Mouse (Mus musculus): ENCODE data around the gene Tpm3.
"Not testable (repeated sequence)": the region's sequence is repeated elsewhere in the genome, so short reads cannot be mapped to it uniquely, and the experiment has no call there.

Gene Tpm3

DNA sequence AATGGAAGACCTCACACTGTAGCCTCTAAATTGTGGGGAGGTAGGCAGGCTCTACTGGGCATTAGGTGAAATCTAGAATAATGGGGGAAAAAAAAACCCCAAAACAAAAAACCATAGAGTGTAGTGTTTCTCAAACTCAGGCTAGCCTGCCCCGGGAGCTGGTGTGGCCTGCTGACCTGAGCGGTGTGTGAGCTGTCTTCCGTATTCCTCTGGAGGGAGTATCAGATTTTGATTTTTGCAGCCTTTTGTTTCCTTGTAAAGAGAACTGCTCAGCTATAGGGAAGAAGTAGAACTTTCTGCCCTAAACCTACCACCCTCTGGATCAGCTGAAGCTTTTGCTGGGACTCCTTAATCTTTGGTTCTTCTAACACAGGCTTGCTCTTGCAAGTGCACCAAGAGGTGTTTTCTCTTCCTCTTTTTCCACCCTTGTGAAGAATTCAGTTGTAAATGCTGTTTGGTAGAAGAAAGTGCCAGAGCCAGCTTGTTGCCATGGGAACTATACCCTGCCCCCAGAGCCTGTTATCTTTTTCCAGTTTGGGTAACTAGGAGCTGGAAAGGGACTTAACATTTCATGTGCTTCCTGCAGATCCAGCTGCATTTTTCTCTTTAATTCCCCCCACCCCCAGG lies 11.4 kb downstream of the Tpm3 start:
- DNase-seq (ENCODE audit: low spot score) = no peak

- DNase-seq (ENCODE audit: low spot score) = no peak
Observed at GRCm38 (mm10) chr3:90084790-90085189, 12.3 kb downstream of the Tpm3 start.

DNA sequence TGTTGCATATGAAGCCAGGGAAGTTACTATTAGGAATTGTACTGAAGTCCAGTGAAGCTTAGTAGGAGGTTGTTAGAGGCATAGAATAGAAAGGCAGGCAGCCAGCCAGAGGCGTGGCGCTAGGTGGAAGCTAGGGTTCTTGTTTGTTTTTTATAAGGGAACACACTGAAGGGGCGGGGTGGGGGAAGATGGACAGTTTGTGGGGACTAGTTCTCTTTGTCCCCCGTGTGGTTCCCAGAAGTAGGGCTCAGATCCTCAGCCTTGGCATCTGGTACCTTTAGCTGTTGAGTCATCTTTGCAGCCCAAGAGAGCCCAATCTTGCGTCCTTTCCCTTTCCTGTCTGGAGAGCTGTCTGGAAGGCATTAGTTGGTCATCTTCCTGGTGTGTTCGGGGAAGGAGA lies 12.8 kb downstream of the Tpm3 start:
- DNase-seq (ENCODE audit: low spot score) = no peak

GRCm38 (mm10) chr3:90086068-90086467 lies 13.6 kb downstream of the Tpm3 start:
- DNase-seq (ENCODE audit: low spot score) = no peak

DNA sequence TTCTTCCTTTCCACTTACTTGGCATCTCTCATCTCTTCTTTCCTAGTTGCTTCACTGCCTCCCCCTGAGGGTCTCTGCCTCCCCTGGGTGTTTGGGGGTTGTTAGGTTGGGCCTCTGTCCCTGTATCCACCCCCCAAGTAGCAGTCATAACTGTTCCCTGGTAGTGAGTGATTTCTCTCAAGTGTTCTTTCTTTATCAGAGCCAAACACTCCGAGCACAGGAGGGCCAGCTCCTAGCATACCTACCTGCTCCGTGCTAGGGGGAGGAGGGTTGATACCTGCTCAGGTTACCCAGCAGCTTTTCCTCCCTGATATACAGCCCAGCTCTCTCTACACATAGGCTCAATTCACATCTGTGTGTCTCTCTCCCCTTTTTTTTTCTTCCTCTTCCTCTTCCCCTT lies 16.2 kb downstream of the Tpm3 start:
- no peak for DNase-seq (ENCODE audit: low spot score)

DNA sequence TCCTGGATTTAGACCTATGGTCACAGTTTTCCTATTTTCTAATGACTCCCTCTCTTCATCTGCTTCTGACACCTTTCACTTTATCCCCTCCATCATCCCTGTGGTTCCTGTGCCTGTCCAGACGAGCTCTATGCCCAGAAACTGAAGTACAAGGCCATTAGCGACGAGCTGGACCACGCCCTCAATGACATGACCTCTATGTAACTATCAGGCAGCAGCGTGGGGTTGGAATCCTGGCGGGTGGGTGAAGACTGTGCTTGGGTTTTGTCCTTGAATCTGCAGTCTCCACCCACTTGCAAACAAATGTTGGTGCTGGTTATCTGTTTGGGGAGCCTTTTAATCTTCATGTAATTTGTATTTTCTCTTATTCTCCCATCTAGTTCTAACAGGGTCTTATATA lies 18.4 kb downstream of the Tpm3 start:
- DNase-seq (ENCODE audit: low spot score) = no peak

DNA sequence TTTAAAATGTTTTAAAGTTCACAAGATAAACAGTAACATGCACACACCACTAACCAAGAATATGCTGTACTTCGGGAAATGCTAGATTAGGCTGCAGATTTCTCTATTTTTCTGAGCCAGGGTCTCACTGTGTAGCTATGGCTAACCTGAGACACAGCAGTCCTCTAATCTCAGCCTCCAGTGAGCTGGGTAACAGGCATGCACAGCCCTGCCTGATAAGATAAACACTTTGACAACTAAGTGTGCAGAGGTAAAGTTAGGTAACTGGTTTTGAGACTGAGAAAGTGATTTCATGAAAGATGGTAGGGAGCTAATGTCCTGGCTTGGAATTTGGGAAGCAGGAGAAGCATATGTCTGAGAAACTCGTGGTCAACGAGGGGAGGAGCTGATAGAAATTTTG lies 22.0 kb downstream of the Tpm3 start:
- DNase-seq (ENCODE audit: low spot score) = no peak

DNA sequence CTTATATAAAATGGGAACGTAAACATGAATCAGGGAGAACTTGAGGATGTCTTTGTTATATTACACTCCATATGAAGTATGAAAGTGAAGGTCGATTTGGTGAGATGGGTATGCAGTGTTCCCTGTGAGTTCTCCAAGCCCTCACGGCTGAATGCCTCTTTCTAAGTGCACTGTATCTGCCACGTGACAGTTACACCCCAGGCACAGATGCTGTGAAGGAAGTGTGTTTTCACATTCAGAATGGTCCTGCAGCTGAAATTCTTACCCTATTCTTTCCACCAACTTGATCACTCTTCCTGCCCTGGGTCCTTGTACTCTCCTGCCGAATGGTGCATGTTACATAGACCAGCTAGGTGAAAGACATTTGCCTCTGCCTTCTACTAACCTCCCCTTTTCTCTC lies 25.5 kb downstream of the Tpm3 start:
- no peak for DNase-seq (ENCODE audit: low spot score)

GRCm38 (mm10) chr3:90101010-90101409 lies 28.6 kb downstream of the Tpm3 start:
- DNase-seq (ENCODE audit: low spot score) = no peak

GRCm38 (mm10) chr3:90101673-90102072 lies 29.2 kb downstream of the Tpm3 start:
- DNase-seq (ENCODE audit: low spot score) = no peak

GRCm38 (mm10) chr3:90102239-90102638 lies 29.8 kb downstream of the Tpm3 start:
- DNase-seq (ENCODE audit: low spot score) = no peak

DNA sequence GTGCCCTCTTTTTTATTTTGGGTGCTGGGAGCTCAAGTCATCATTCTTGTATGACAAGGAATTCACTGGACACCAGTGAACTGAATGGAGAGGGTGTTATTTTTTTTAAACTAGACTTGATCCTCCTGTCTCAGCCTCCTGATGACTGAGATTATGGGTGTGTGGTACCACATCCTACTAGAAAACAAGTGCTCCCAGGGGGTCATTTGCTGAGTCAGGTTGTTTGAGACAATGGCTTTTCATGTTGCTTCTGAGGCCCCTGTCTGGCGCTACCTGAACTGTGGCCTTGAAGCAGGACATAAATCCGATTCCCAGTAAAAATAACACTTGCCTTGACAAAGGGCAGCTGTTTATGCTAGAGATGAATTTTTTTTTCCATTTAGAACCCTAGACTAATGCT lies 30.7 kb downstream of the Tpm3 start:
- no peak for DNase-seq (ENCODE audit: low spot score)

DNA sequence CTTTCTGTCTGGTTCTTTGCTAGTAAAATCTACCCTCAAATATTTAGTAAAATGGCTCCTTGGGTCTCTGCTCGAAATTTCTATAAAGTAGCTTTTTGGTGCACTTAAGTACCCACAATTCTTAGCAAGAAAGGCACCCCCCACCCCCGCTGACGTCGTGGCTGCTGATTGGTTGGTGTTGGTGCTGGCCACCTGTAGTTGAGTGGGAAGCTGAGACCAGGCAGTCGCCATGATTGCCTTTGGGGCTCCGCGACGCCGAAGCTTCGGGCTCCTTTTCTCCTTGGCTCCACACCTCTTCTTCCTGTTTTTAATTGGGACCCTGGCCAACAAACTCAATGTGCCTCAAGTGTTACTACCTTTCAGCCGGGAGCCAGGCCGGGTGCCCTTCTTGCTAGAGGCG lies 31.5 kb downstream of the Tpm3 start, which contains the start of gene Nup210l:
Gene Nup210l, plus strand, starts transcription at position 195 of the 400 bp plus-strand sequence.
- DNase-seq (ENCODE audit: low spot score) = no peak

GRCm38 (mm10) chr3:90111706-90112105 lies 39.3 kb downstream of the Tpm3 start:
- DNase-seq (ENCODE audit: low spot score) = no peak

DNA sequence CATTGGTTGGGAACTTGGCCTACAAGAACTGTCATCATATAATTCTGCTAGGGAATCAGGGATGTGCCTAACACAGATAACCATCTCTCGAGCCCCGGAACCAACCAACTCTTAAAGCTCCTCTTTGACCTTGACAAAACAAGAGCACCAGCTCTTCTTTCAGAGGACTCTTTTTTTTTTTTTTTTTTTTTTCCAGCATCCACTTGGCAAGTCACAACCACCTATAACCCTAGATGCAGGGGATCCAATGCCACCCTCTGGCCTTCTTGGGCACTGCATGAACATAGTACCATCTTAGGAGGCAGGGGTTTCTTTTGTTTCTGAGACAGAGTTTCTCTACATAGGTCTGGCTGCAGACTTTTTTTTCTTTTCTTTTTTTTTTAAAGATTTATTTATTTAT lies 41.9 kb downstream of the Tpm3 start:
- DNase-seq (ENCODE audit: low spot score) = peak; percentile 61

GRCm38 (mm10) chr3:90115526-90115925 lies 43.1 kb downstream of the Tpm3 start:
- DNase-seq (ENCODE audit: low spot score) = no peak

GRCm38 (mm10) chr3:90118132-90118790 lies 45.8 kb downstream of the Tpm3 start:
- no peak for DNase-seq (ENCODE audit: low spot score)

DNA sequence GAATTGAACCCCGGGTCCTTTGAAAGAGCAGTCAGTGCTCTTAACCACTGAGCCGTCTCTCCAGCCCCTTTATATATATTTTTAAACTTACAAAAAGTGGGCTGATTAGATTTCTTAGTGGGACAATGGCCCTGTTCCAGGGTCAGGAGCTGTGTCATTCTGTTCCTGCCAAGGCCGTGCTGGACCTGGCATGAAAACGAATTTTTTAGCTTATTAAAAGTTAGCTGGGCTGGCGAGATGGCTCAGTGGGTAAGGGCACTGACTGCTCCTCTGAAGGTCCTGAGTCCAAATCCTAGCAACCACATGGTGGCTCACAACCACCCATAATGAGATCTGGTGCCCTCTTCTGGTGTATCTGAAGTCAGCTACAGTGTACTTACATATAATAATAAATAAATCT lies 49.6 kb downstream of the Tpm3 start:
- not testable (repeated sequence) for DNase-seq (ENCODE audit: low spot score)

- DNase-seq (ENCODE audit: low spot score) = no peak
Observed at GRCm38 (mm10) chr3:90125710-90126109, 53.3 kb downstream of the Tpm3 start.

- no peak for DNase-seq (ENCODE audit: low spot score)
Observed at GRCm38 (mm10) chr3:90127881-90128280, 55.4 kb downstream of the Tpm3 start.

GRCm38 (mm10) chr3:90132745-90133144 lies 60.3 kb downstream of the Tpm3 start:
- DNase-seq (ENCODE audit: low spot score) = no peak

GRCm38 (mm10) chr3:90133331-90133730 lies 60.9 kb downstream of the Tpm3 start:
- DNase-seq (ENCODE audit: low spot score) = no peak

DNA sequence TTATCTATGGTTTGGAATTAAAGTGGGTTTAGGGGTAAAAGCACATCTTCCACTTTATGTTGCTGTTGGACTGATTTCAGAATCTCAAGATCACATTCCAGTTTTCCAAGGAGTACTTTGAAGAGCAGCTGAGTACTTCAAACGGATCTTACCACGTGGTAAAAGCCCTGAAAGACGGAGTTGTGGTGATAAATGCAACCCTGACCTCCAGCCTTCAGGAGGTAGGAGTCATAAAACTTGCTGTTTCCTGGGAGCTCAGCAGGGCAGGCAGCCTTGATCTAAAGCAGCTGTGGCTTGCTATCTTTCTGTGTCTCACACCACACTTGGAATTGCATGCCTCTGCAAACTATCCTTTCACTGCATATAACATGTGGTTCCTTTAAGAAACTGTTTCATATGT lies 62.0 kb downstream of the Tpm3 start:
- no peak for DNase-seq (ENCODE audit: low spot score)

- no peak for DNase-seq (ENCODE audit: low spot score)
Observed at GRCm38 (mm10) chr3:90134993-90135392, 62.5 kb downstream of the Tpm3 start.
